Mouse (Mus musculus) ovary, adult 10 weeks (tissue): ENCODE measurements around the gene Nlrp1b. TPM values are rescaled to one million over a fixed set of nuclear protein-coding genes. Genes with fewer than 3 reads are reported as not detected.

Experiments
- polyA plus RNA-seq: library from polyadenylated mRNA; stranded (reverse); fragments of 350-450 nt; fragmentation: Illumina TruSeq; extraction: RNeasy Lipid Tissue Mini Kit (QIAGEN cat#74804); gene quantifications from one replicate; pipeline ENCODE4 v1.2.3, GENCODE M21; 2014

Nlrp1b gene
- polyA plus RNA-seq = 0.23 TPM

DNA sequence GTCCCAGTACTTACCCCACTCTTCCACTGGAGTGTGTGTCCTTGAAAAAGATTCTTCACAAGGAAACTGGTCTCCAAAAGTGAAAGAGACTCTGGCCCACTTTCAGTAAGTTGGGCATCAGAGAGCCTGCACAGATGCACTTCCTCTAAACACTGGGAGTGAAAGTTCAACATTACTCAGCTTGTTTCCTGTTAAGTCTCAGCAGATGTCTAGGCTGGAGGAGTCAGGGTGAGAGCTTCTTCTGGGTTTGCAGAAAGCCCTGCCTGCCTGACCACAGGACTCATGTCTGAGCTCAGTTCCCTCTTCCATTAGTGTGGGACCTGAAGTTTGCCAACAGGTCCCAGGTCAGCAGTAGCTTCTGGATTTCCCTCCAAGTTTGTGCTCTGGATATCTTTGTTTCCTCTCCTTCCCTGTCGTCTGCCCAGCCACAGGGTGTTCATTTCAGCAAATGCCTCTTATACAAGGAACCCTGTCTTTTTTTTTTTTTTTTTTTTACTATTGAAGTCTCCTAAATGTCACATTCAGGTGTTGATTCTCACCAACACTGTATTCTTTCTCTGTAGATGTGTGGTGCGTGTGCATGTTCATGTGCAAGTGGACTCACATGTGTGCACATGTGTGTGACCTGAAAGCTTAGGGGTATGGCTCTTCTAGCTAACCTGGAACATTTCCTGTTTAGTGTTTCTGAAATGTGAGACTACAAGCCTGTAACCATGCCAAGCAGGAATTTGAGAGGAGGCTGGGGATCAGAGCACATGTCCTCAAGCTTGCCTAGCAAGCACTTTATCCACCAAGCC is at the start of gene Nlrp1b:
Gene Nlrp1b (minus strand): TSS at position 50 of the 797 bp plus-strand sequence.

DNA sequence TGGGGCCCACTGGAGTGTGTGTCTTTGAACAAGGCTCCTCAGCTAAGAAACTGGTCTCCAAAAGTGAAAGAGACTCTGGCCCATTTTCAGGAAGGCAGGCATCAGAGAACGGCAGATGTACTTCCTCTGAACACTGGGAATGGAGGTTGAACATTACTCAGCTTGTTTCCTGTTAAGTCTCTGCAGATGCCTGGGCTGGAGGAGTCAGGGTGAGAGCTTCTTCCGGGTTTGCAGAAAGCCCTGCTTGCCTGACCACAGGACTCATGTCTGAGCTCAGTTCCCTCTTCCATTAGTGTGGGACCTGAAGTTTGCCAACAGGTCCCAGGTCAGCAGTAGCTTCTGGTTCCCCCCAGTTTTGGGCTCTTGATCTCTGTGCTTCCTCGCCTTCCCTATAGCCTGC is 85.9 kb downstream of the Nlrp1b start, which contains the start of gene Nlrp1a:
Gene Nlrp1a (minus strand): TSS at position 44 of the 400 bp plus-strand sequence.

Other genes with a start within 250 kb of the Nlrp1b start
- gene C1qbp, start 247.7 kb downstream of the Nlrp1b start, polyA plus RNA-seq = 216 TPM
- gene Dhx33, start 226.3 kb downstream of the Nlrp1b start, polyA plus RNA-seq = 25.5 TPM
- 96.5 TPM for gene Mis12, start 211.1 kb downstream of the Nlrp1b start, polyA plus RNA-seq
- gene Derl2, start 210.9 kb downstream of the Nlrp1b start, polyA plus RNA-seq = 100 TPM
- gene 6330403K07Rik, start 197.2 kb downstream of the Nlrp1b start, polyA plus RNA-seq = 8.9 TPM
- gene Nlrp1a, start 86.0 kb downstream of the Nlrp1b start, polyA plus RNA-seq = 0.31 TPM